Mouse (Mus musculus): ENCODE results near the gene Smpx.

The Smpx gene

DNA sequence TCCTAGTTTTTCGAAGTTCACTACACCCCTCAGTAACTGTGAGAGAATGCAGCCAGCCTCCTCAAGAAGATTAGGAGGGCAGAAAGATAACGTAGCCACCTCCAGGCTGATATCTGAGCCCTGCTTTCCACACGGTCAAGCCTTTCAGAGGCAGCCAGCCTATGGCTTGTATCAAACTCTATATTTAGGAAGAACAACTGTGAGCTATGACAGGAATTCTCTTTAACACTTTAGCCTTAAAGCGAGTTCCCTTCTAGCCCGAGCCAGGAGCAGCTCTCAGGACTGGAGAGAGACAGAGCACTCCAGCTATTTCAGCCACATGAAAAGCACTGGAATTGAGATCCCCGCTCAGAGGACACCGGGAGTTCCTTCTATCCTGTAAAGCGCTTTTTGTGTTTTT is at the start of gene Smpx:
Gene Smpx, plus strand, starts transcription at position 49 of the 400 bp plus-strand sequence.
- no peak for DNase-seq

GRCm38 (mm10) chrX:157655047-157655446 is 43.7 kb upstream of the Smpx start:
- DNase-seq: no peak

DNA sequence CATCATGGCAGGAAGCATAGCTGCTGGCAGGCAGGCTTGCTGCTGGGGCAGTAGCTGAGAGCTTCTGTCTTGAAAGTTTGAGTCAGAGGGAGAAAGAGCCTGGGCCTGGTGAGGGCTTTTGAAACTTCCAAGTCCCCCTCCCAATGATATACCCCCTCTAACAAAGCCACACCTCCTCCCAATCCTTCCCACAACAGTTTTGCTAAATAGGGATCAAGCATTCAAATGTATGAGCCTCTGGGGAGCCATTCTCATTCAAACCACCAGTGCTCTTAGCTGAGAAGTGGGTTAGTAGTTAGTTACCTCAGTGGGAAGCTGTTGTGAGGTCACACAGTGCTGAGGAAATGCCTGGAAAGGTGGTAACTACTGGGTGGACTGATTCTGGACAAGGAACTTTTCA is 41.4 kb upstream of the Smpx start:
- no peak for DNase-seq

DNA sequence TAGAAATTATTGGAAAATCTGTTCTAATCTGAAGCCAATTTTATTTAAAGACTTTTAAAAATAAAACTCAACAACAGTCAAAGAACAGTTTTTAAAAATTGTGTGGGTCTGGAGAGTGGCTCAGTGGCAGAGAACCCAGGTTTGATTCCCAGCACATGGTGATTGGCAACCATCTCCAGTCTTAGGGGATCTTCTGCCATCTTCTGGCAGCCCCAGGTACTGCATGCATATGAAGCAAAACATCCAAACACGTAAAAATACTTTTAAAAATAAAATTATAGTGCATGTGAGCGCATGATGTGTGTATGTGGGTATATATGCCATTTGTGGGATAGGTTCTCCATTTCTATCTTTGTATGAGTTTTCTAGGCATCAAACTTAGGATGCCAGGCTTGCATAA is 26.9 kb upstream of the Smpx start:
- no peak for DNase-seq

DNA sequence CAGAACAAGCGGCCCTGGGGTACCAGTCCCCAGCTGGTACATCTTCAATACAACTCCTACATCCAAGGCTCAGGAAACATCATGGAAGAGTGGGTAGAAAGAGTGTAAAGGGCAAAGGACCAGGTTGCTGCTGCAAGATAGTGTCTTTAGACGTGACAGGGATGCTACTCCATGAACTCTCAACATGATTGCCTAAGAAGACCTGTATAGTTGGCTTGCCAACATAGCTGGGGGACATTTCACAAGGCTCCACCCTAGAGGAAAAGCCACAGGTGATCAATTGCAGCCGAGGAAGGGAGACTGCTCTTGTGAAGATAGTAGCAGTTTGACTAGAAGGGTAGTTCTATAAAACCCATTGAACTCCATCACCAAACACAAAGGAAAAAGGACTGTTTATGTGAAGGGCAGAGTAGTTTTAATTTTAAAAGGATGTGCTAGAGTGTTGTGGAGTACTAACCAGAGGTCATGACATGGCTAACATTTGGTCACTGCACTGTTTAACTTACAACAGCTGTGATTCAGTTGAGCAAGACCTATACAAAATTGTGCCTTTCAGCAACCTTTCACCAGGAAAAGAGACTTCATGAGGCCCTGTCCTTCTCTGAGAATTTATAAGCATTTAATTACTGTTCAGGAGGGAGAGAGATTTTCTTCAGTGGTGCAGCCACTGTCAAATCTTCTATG is 23.9 kb upstream of the Smpx start:
- DNase-seq: no peak

- no peak for DNase-seq
These were observed 7.5 kb upstream of the Smpx start for GRCm38 (mm10) chrX:157691186-157691585.

GRCm38 (mm10) chrX:157697591-157698135 is 1.0 kb upstream of the Smpx start:
- DNase-seq: no peak

- DNase-seq: no peak
These were observed 8.5 kb downstream of the Smpx start for GRCm38 (mm10) chrX:157707236-157707635.

GRCm38 (mm10) chrX:157708616-157709280 is 10.0 kb downstream of the Smpx start:
- no peak for DNase-seq

DNA sequence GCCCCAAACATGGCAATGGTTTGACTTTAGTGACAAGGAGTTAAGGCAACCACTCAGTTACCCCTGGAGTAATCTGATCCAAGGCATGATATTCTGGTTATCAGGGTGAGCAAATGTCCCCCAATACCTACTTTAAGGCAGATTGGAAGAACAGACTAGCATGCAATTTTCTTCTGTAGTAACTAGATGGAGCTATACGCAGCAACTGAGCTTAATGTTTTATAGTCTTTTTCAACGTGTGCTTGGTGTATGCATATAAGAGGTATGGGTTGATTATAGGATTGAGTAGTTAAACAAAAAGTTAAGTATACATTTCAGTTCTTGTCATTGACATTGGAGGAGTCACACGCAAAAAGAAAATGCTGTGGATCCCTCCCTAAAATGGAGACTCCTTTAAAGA is 21.2 kb downstream of the Smpx start:
- no peak for DNase-seq

- no peak for DNase-seq
These were observed 32.1 kb downstream of the Smpx start for GRCm38 (mm10) chrX:157730622-157731341.

DNA sequence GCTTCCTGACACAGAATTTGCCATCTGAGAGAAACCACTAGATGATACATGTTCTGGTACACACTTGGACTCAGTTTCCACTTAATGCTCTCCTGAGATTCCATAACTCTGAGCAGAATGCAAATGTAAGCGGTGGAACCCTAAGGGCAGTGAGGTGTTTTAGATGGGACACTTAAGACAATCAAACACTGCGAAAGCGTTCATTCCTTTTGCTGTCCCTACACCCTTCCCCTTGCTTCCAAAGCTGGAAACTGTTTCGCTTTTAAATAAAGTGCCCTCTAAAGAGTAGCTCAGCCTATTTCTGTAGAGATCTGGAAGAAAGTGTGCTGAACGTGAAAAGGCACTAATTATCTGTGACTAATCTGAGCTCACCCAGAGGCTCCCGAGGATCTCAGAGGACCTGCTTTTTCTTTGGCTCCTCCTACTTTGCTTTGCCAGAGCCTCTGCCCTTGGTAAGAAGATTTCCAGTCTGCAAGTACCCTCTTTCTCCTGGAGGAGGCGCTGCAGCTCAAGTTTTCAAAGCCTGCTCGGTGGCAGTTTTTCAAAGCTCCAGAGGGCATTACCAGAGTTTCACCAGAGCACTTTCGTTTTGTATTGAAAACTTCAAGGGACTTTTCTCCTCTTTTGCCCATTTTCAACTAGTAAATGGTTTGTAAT is 33.1 kb downstream of the Smpx start:
- DNase-seq: peak; percentile 49

- DNase-seq: no peak
These were observed 33.6 kb downstream of the Smpx start for GRCm38 (mm10) chrX:157732346-157732745.

- DNase-seq: no peak
These were observed 35.1 kb downstream of the Smpx start for GRCm38 (mm10) chrX:157733836-157734235.

GRCm38 (mm10) chrX:157734341-157734740 is 35.6 kb downstream of the Smpx start:
- DNase-seq: no peak

DNA sequence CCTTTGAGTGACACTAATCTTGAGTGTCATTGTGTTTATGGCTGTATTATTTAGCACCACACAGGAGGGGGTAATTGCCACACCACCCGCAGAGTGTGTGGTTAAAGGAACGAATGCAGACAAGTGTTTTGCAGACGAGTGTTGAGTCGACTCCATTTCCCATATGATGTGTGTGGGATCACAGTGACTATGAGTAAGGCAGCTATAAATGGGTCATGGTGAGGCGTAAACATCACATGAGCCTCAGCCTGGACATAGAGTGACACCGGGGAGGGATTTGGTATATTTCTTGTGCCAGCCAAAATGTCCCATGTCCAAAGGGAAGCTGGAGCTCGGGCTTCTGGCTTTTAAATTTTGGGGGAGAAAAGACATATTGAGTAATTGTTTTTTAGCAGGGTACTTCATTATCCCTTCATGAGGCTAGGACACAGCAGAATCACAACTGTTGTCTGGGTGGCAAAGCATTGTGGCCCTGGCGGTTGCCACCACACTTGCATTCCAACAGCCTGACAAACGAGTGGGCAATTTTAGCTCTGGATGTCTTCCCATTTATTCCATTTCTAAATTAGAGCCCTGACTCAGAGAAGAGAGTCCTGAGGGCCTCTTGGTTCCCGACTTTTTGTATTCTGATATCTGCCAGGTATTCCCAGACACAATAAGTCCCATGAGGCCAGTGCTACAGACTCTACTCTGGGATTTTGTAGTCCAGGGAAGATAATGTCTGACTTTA is 49.3 kb downstream of the Smpx start:
- no peak for DNase-seq

- DNase-seq: no peak
These were observed 55.8 kb downstream of the Smpx start for GRCm38 (mm10) chrX:157754559-157754958.

DNA sequence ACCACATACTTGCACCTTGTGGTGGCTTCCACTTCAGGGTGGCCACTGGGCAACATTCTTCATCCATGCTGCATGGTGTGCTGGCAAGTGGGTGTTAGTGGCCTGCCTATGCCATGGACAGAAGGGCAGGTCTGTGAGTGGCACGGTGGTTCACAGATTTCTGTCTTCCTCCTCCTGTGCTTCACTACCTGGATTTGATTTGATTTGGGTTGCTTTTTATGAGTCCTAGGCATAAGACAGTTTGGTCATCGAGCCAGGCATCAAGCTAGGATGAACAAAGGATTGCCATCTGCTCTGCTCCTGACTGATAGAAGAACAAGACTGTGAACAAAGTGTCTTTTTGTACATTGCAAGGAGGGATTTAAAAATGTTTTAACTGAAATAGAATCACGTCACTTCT is 63.8 kb downstream of the Smpx start:
- no peak for DNase-seq

GRCm38 (mm10) chrX:157801669-157802068 is 103.0 kb downstream of the Smpx start:
- DNase-seq: no peak
